Mouse (Mus musculus) midbrain, embryonic 11.5 days (tissue): ENCODE measurements around the gene Bpifa1. TPM values are rescaled to one million over a fixed set of nuclear protein-coding genes. Genes with fewer than 3 reads are reported as not detected.

ENCODE experiments used
- ATAC-seq: fragments of 200-750 bp; cut with Nextera tagmentation; 2 replicates; pipeline ENCODE4 v1.8.0; 2017; ENCODE audit warnings: moderate TSS enrichment, moderate library complexity; ENCODE audit not compliant: low FRiP score
- DNase-seq: peaks from one replicate; pipeline ENCODE4 v3.0.0; 2015; ENCODE audit warnings: low spot score; ENCODE audit errors: missing footprints
- H3K27ac ChIP-seq: fragments of 300-500 bp; sonication (generic); 2 replicates; pipeline ENCODE4 v1.5.1; 2014; ENCODE audit warnings: low read depth, low read length
- H3K27me3 ChIP-seq: fragments of 300-500 bp; sonication (generic); 2 replicates; pipeline ENCODE4 v1.6.1; 2014; ENCODE audit warnings: mild to moderate bottlenecking, low read length, moderate library complexity, mixed read lengths; ENCODE audit not compliant: control insufficient read depth, insufficient read depth
- H3K36me3 ChIP-seq: fragments of 300-500 bp; sonication (generic); 2 replicates; pipeline ENCODE4 v1.6.1; 2014; ENCODE audit warnings: mild to moderate bottlenecking, low read length, moderate library complexity, mixed read lengths; ENCODE audit not compliant: control insufficient read depth, insufficient read depth
- H3K4me1 ChIP-seq: fragments of 300-500 bp; sonication (generic); 2 replicates; pipeline ENCODE4 v1.6.1; 2014; ENCODE audit warnings: low read length; ENCODE audit not compliant: control insufficient read depth, insufficient read depth
- H3K4me2 ChIP-seq: fragments of 300-500 bp; sonication (generic); 2 replicates; pipeline ENCODE4 v1.6.1; 2014; ENCODE audit warnings: mild to moderate bottlenecking, moderate library complexity
- H3K4me3 ChIP-seq: fragments of 300-500 bp; sonication (generic); 2 replicates; pipeline ENCODE4 v1.5.1; 2014; ENCODE audit warnings: low read depth, low read length
- H3K9ac ChIP-seq: fragments of 300-500 bp; sonication (generic); 2 replicates; pipeline ENCODE4 v1.6.1; 2014; ENCODE audit warnings: low read length
- H3K9me3 ChIP-seq: fragments of 300-500 bp; sonication (generic); 2 replicates; pipeline ENCODE4 v1.6.1; 2016; ENCODE audit warnings: low read length; ENCODE audit not compliant: control insufficient read depth
- WGBS: fragments of 180-500 bp; shearing (Covaris S2); extraction: QIAGEN DNeasy Blood & Tissue Kit; methylation state at CpG from one replicate; pipeline ENCODE4 v1.1.7; 2014; 5-methylcytosine and 5-hydroxymethylcytosine counted together
- polyA plus RNA-seq: library from polyadenylated mRNA; unstranded; fragments of >200 nt; fragmentation: Nextera tagmentation; extraction: Ambion mirVana; gene quantifications from 2 replicates; pipeline ENCODE4 v1.2.1, GENCODE M21; 2014

The Bpifa1 gene
- polyA plus RNA-seq, 1 experiment from 2014 or later = not detected

- H3K36me3 ChIP-seq = no peaks in the 10 kb centered on the region
- H3K9me3 ChIP-seq = no peaks in the 10 kb centered on the region
- no peaks in the 10 kb centered on the region for H3K4me1 ChIP-seq
- no peak within 1 kb of the TSS for H3K4me2 ChIP-seq
- H3K27me3 ChIP-seq = no peaks in the 10 kb centered on the region
- no peak within 1 kb of the TSS for H3K9ac ChIP-seq
- ATAC-seq (no peak), DNase-seq (no peak)
- no peak within 1 kb of the TSS for H3K4me3 ChIP-seq
- 90% methylated on average over 11 of the region's 11 CpGs for WGBS
- H3K27ac ChIP-seq = no peak within 1 kb of the TSS
These were observed 48.0 kb downstream of the Bpifa1 start, which contains the start of gene Bpifb1 for GRCm38 (mm10) chr2:154190546-154191258. Gene Bpifb1 (plus strand): TSS chr2:154190818.

- no peak overlapping the region for H3K27ac ChIP-seq
These were observed 49.5 kb downstream of the Bpifa1 start for GRCm38 (mm10) chr2:154192141-154192540.

GRCm38 (mm10) chr2:154193071-154193470 is 50.4 kb downstream of the Bpifa1 start:
- Histone ChIP-seq H3K9ac (no peak overlapping the region), H3K4me3 (no peak overlapping the region), H3K4me1 (no peaks in the 10 kb centered on the region), H3K27me3 (no peaks in the 10 kb centered on the region), H3K36me3 (no peaks in the 10 kb centered on the region), H3K9me3 (no peaks in the 10 kb centered on the region), H3K4me2 (no peak overlapping the region), H3K27ac (no peak overlapping the region)
- WGBS = 91% methylated on average over 4 of the region's 4 CpGs
- ATAC-seq (no peak), DNase-seq (no peak)

More at GRCm38 (mm10) chr2:154192141-154192540, 49.5 kb downstream of the Bpifa1 start:
- Histone ChIP-seq H3K4me3 (no peak overlapping the region), H3K9ac (no peak overlapping the region), H3K4me2 (no peak overlapping the region), H3K36me3 (no peaks in the 10 kb centered on the region), H3K27me3 (no peaks in the 10 kb centered on the region), H3K9me3 (no peaks in the 10 kb centered on the region), H3K4me1 (no peaks in the 10 kb centered on the region)
- DNase-seq (no peak), ATAC-seq (no peak)
- 73% methylated on average over 2 of the region's 2 CpGs for WGBS

GRCm38 (mm10) chr2:154193994-154194504 is 51.4 kb downstream of the Bpifa1 start:
- Histone ChIP-seq H3K27me3 (no peaks in the 10 kb centered on the region), H3K4me1 (no peaks in the 10 kb centered on the region), H3K4me3 (no peak overlapping the region), H3K4me2 (no peak overlapping the region), H3K9me3 (no peaks in the 10 kb centered on the region), H3K36me3 (no peaks in the 10 kb centered on the region), H3K9ac (no peak overlapping the region), H3K27ac (no peak overlapping the region)
- DNase-seq (no peak), ATAC-seq (no peak)
- 65% methylated on average over 5 of the region's 5 CpGs for WGBS

GRCm38 (mm10) chr2:154197036-154197435 is 54.4 kb downstream of the Bpifa1 start:
- WGBS = 84% methylated on average over 9 of the region's 9 CpGs
- no peak overlapping the region for H3K4me3 ChIP-seq
- no peaks in the 10 kb centered on the region for H3K27me3 ChIP-seq
- no peaks in the 10 kb centered on the region for H3K9me3 ChIP-seq
- no peak overlapping the region for H3K27ac ChIP-seq
- no peak overlapping the region for H3K9ac ChIP-seq
- no peaks in the 10 kb centered on the region for H3K36me3 ChIP-seq
- no peaks in the 10 kb centered on the region for H3K4me1 ChIP-seq
- DNase-seq (no peak), ATAC-seq (no peak)
- H3K4me2 ChIP-seq = no peak overlapping the region

Other genes with a start within 250 kb of the Bpifa1 start
- not detected in 2 replicates for gene Bpifb6, start 242.5 kb upstream of the Bpifa1 start, polyA plus RNA-seq
- not detected in 2 replicates for gene Bpifb3, start 224.7 kb upstream of the Bpifa1 start, polyA plus RNA-seq
- gene Bpifb4, start 204.7 kb upstream of the Bpifa1 start, polyA plus RNA-seq = 0.18 TPM in 1 of 2 replicates, not detected in the other
- gene Bpifa6, start 167.9 kb upstream of the Bpifa1 start, polyA plus RNA-seq = not detected in 2 replicates
- not detected in 2 replicates for gene Bpifa2, start 134.6 kb upstream of the Bpifa1 start, polyA plus RNA-seq
- not detected in 2 replicates for gene Bpifa3, start 12.5 kb upstream of the Bpifa1 start, polyA plus RNA-seq
- gene Bpifa5, start 19.7 kb downstream of the Bpifa1 start, polyA plus RNA-seq = not detected in 2 replicates
- not detected in 2 replicates for gene Bpifb1, start 47.9 kb downstream of the Bpifa1 start, polyA plus RNA-seq
- gene Bpifb5, start 80.9 kb downstream of the Bpifa1 start, polyA plus RNA-seq = 0.10 and 0.26 TPM in 2 replicates
- gene Bpifb9a, start 115.0 kb downstream of the Bpifa1 start, polyA plus RNA-seq = not detected in 2 replicates
- not detected in 2 replicates for gene Bpifb9b, start 164.3 kb downstream of the Bpifa1 start, polyA plus RNA-seq
- gene Cdk5rap1, start 230.1 kb downstream of the Bpifa1 start, polyA plus RNA-seq = 15.1 and 18.1 TPM in 2 replicates